Mouse (Mus musculus): Measurements from ENCODE around the gene Tmem63c. TPM values are rescaled to one million over a fixed set of nuclear protein-coding genes. Genes with fewer than 3 reads are reported as not detected.

Gene Tmem63c
- polyA plus RNA-seq, 1 experiment, result 0.32 TPM

DNA sequence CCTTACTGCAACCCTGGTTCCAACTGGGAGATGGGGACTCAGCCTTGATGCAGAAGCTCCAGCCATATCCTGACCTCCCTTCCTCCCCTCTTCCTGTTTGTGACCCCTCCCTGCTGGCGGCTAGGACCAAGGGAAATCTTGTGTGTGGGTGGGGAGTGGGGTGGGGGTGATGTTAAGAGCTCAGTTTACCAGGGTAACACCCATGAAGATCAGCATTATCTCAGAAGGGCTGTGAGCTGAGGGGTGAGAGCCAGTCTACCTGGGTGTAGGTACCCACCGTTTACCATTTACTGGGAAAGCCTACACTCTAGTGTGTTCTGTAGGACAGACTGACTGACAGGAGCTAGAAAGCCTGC, 30.4 kb upstream of the Tmem63c start:
- H3K27me3 ChIP-seq (ENCODE audit: control insufficient read depth, insufficient read depth, low read length), result peaks cover 31% of the 10 kb centered on the region
- H3K4me3 ChIP-seq (ENCODE audit: low read depth, low read length), result no peak overlapping the region
- H3K27ac ChIP-seq (ENCODE audit: insufficient read depth, low read depth, low read length), result no peak overlapping the region
- H3K36me3 ChIP-seq (ENCODE audit: control insufficient read depth, insufficient read depth, low read length), result no peaks in the 10 kb centered on the region
- WGBS, result 43% methylated on average over 2 of the region's 2 CpGs
- TF ChIP-seq POLR2A (IDR thresholded peaks at IDR 0.05; ENCODE audit: low read depth, low read length), result no peak
- TF ChIP-seq CTCF (IDR thresholded peaks at IDR 0.05; ENCODE audit: extremely low read depth, insufficient read length, insufficient replicate concordance, low read depth, low read length), result no peak
- H3K4me1 ChIP-seq (ENCODE audit: control insufficient read depth, insufficient read depth, insufficient read length, low read length), result no peaks in the 10 kb centered on the region

DNA sequence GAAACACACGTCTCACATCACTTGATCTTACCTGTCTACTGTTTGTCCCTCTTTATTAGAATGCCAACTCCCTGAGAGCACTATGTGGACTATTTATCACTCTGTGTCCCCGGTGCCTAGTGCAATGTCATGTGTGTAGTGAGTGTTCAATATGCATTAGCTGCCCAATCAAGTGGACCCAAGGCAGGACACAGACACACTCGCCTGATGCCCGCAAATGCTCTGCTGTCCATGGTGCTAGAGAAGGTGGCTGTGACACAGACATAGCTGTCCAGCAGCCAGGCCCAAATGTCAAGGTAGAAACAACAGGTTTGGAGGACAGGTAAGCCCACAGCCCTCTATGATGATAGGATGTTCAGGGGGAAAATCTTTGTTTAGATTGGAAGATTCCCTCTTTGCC, 27.0 kb upstream of the Tmem63c start:
- no peak for TF ChIP-seq CTCF (IDR thresholded peaks at IDR 0.05; ENCODE audit: extremely low read depth, insufficient read length, insufficient replicate concordance, low read depth, low read length)
- TF ChIP-seq POLR2A (IDR thresholded peaks at IDR 0.05; ENCODE audit: low read depth, low read length), result no peak
- H3K27ac ChIP-seq (ENCODE audit: insufficient read depth, low read depth, low read length), result no peak overlapping the region
- peaks cover 23% of the 10 kb centered on the region for H3K27me3 ChIP-seq (ENCODE audit: control insufficient read depth, insufficient read depth, low read length)
- H3K4me1 ChIP-seq (ENCODE audit: control insufficient read depth, insufficient read depth, insufficient read length, low read length), result no peaks in the 10 kb centered on the region
- H3K4me3 ChIP-seq (ENCODE audit: low read depth, low read length), result no peak overlapping the region
- no peaks in the 10 kb centered on the region for H3K36me3 ChIP-seq (ENCODE audit: control insufficient read depth, insufficient read depth, low read length)
- WGBS, result 38% methylated on average over 4 of the region's 4 CpGs

DNA sequence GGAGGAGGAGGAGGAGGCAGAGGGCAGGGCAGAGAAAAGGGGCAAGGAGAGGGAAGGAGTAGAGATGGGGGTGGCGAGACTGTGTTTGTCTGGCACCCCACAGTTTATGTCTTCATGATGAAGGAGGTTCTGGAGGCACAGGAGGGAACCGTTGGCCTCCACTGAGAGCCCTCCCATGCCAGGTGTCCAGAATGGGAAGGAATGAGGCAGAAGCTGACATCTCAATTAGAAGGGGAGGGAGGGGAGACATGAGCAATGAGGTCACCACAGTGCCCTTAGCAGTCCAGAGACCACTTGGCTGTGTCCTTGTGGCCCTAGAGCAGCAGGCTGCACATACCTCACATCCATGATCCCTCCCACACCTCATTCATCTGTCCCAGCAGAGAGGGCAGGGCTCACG, 26.4 kb upstream of the Tmem63c start:
- no peak overlapping the region for H3K27ac ChIP-seq (ENCODE audit: insufficient read depth, low read depth, low read length)
- peaks cover 17% of the 10 kb centered on the region for H3K27me3 ChIP-seq (ENCODE audit: control insufficient read depth, insufficient read depth, low read length)
- no peaks in the 10 kb centered on the region for H3K36me3 ChIP-seq (ENCODE audit: control insufficient read depth, insufficient read depth, low read length)
- no peak for TF ChIP-seq POLR2A (IDR thresholded peaks at IDR 0.05; ENCODE audit: low read depth, low read length)
- TF ChIP-seq CTCF (IDR thresholded peaks at IDR 0.05; ENCODE audit: extremely low read depth, insufficient read length, insufficient replicate concordance, low read depth, low read length), result no peak
- no peaks in the 10 kb centered on the region for H3K4me1 ChIP-seq (ENCODE audit: control insufficient read depth, insufficient read depth, insufficient read length, low read length)
- WGBS, result 50% methylated on average over 3 of the region's 3 CpGs
- no peak overlapping the region for H3K4me3 ChIP-seq (ENCODE audit: low read depth, low read length)

GRCm38 (mm10) chr12:86995931-86996330, 25.2 kb upstream of the Tmem63c start:
- 69% methylated on average over 6 of the region's 6 CpGs for WGBS
- no peaks in the 10 kb centered on the region for H3K4me1 ChIP-seq (ENCODE audit: control insufficient read depth, insufficient read depth, insufficient read length, low read length)
- TF ChIP-seq CTCF (IDR thresholded peaks at IDR 0.05; ENCODE audit: extremely low read depth, insufficient read length, insufficient replicate concordance, low read depth, low read length) (no peak), POLR2A (IDR thresholded peaks at IDR 0.05; ENCODE audit: low read depth, low read length) (no peak)
- H3K27ac ChIP-seq (ENCODE audit: insufficient read depth, low read depth, low read length), result no peak overlapping the region
- 0 out of 2 replicates have a peak, but pooled peaks cover 6% of the 10 kb centered on the region for H3K27me3 ChIP-seq (ENCODE audit: control insufficient read depth, insufficient read depth, low read length)
- H3K36me3 ChIP-seq (ENCODE audit: control insufficient read depth, insufficient read depth, low read length), result no peaks in the 10 kb centered on the region
- H3K4me3 ChIP-seq (ENCODE audit: low read depth, low read length), result no peak overlapping the region

GRCm38 (mm10) chr12:86998699-86999098, 22.4 kb upstream of the Tmem63c start:
- Histone ChIP-seq H3K36me3 (ENCODE audit: control insufficient read depth, insufficient read depth, low read length) (no peaks in the 10 kb centered on the region), H3K27me3 (ENCODE audit: control insufficient read depth, insufficient read depth, low read length) (no peaks in the 10 kb centered on the region), H3K4me1 (ENCODE audit: control insufficient read depth, insufficient read depth, insufficient read length, low read length) (no peaks in the 10 kb centered on the region), H3K27ac (ENCODE audit: insufficient read depth, low read depth, low read length) (no peak overlapping the region), H3K4me3 (ENCODE audit: low read depth, low read length) (no peak overlapping the region)
- 77% methylated on average over 4 of the region's 4 CpGs for WGBS
- TF ChIP-seq CTCF (IDR thresholded peaks at IDR 0.05; ENCODE audit: extremely low read depth, insufficient read length, insufficient replicate concordance, low read depth, low read length), result peak; percentile 26; the same call in 1 of the 2 replicates
- TF ChIP-seq POLR2A (IDR thresholded peaks at IDR 0.05; ENCODE audit: low read depth, low read length), result no peak

- H3K4me1 ChIP-seq (ENCODE audit: control insufficient read depth, insufficient read depth, insufficient read length, low read length), result no peaks in the 10 kb centered on the region
- TF ChIP-seq POLR2A (IDR thresholded peaks at IDR 0.05; ENCODE audit: low read depth, low read length), result no peak
- TF ChIP-seq CTCF (IDR thresholded peaks at IDR 0.05; ENCODE audit: extremely low read depth, insufficient read length, insufficient replicate concordance, low read depth, low read length), result no peak
- no peak overlapping the region for H3K4me3 ChIP-seq (ENCODE audit: low read depth, low read length)
- WGBS, result 58% methylated on average over 10 of the region's 10 CpGs
- H3K27me3 ChIP-seq (ENCODE audit: control insufficient read depth, insufficient read depth, low read length), result no peaks in the 10 kb centered on the region
- H3K27ac ChIP-seq (ENCODE audit: insufficient read depth, low read depth, low read length), result no peak overlapping the region
- no peaks in the 10 kb centered on the region for H3K36me3 ChIP-seq (ENCODE audit: control insufficient read depth, insufficient read depth, low read length)
Observed at GRCm38 (mm10) chr12:86999283-86999820, 21.8 kb upstream of the Tmem63c start.

GRCm38 (mm10) chr12:87000151-87000839, 20.8 kb upstream of the Tmem63c start:
- Histone ChIP-seq H3K27ac (ENCODE audit: insufficient read depth, low read depth, low read length) (no peak overlapping the region), H3K27me3 (ENCODE audit: control insufficient read depth, insufficient read depth, low read length) (no peaks in the 10 kb centered on the region), H3K36me3 (ENCODE audit: control insufficient read depth, insufficient read depth, low read length) (no peaks in the 10 kb centered on the region), H3K4me1 (ENCODE audit: control insufficient read depth, insufficient read depth, insufficient read length, low read length) (no peaks in the 10 kb centered on the region), H3K4me3 (ENCODE audit: low read depth, low read length) (no peak overlapping the region)
- 44% methylated on average over 5 of the region's 5 CpGs for WGBS
- TF ChIP-seq POLR2A (IDR thresholded peaks at IDR 0.05; ENCODE audit: low read depth, low read length), result no peak
- no peak for TF ChIP-seq CTCF (IDR thresholded peaks at IDR 0.05; ENCODE audit: extremely low read depth, insufficient read length, insufficient replicate concordance, low read depth, low read length)
